Mouse (Mus musculus) cerebral cortex, adult 2 months (tissue): ENCODE measurements around the gene Stard9.

Experiments used
- WGBS: fragments of 180-500 bp; shearing (Covaris S2); methylation state at CpG from one replicate; pipeline ENCODE4 v1.1.7; 2018; 5-methylcytosine and 5-hydroxymethylcytosine counted together

Gene Stard9

DNA sequence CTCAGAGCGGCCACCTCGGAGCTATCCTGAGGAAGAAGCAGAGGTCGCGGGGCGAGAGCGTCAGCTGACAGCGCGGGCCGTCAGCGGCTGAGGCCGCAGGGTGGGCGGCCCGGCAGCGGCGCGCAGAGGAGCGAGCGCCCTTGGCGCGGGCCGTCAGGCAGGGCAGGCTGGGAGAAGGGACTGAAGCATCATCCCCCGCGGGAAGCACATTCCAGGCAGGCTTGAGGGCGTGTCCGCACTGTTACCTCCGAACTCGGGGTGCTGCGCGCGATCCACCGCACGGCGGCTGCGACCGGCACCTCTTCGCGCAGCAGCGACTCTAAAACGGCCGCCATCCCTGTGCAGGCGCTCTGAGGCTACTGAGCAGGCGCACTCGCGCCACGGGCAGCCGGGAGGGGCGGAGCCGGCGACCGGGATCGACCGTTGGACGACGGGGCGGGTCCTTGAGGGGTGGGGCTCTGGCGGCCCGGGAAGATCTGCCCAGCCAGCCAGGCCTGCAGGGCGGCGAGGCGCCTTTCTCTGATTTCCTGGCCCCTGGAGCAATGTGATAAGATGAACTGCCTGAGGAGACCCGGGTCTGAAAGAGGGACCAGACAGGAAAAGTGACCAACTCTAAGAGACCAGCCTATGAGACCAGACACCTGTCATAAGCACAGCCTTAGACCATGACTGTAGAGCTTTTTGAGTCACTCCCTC lies 102.4 kb downstream of the Stard9 start:
- under 1% methylated on average over 61 of the region's 61 CpGs for WGBS

GRCm38 (mm10) chr2:120731877-120732530 lies 103.1 kb downstream of the Stard9 start:
- WGBS: 40% methylated on average over 7 of the region's 7 CpGs

DNA sequence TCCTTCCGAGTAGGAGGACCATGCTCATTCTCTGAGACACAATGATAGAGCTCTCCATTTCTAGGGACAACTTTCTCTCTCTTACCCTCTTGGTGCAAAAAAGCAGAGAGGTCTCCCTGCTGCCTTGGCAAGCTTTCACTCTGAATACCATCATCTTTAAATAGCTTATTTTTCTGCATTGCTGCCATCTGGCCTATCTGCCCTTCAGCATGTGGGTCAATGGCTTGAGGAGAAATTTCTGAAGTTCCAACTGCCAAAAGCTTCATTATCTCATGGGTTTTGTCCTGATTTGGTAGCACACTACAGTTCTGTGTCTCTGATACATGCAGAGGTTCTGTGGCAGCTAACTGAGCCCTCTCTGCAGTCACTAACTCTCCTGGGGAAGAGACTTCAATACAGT lies 116.6 kb downstream of the Stard9 start:
- WGBS: 80% methylated on average over 1 of the region's 1 CpGs

- 99% methylated on average over 2 of the region's 2 CpGs for WGBS
These were observed 119.1 kb downstream of the Stard9 start for GRCm38 (mm10) chr2:120748041-120748440.

DNA sequence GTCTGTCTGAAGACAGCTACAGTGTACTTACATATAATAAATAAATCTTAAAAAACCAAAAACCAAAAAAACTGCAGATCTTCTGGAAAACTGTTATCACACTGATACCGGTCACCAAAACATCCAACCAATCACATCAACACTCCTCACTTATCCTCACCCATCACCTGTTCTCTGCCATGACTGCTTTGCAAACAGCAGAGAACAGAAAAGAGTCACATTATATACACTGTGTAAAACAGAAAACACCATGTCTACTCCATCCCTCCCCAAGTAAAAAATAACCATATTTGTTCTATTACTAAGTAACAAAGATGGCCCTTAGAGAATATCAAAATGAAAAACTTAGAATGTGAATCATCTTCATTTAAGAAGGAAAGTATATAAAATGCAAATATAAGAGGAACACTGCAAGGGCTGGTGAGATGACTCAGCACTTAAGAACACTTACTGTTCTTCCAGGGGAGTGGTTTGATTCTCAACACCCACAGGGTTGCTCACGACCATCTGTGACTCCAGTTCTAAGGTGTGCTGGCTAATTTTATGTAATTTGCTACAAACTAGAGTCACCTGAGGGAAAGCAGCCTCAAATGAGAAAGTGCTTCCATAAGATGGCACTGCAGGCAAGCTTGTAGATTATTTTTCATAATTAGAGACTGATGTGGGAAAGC lies 141.5 kb downstream of the Stard9 start:
- WGBS: 72% methylated on average over 2 of the region's 2 CpGs
